Mouse (Mus musculus): ENCODE results near the gene Casp2. TPM values are rescaled to one million over a fixed set of nuclear protein-coding genes. Genes with fewer than 3 reads are reported as not detected.
A peak's percentile ranks its signal among the peaks of the same experiment; 100 is the strongest.

Casp2 gene
- polyA plus RNA-seq, 1 experiment from 2014 or later: 61.4 TPM

DNA sequence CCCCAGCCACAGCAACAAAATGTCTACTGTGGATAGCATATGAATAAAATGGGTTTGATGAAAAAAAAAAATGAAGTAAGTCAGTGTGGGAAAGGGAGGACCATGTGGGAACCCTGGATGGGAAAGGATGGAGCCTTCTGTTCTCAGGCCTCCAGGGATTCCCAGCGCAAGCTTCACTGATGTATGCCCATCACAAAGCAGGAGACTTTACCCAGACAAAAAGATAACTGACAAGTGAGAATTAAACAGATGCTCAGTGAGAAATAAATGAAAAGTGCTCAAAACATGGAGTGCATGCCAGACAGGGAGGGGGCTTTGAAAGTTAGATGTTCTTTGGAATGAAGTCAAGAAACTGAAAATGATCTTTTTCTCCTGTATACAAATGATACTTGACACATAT, 16.8 kb upstream of the Casp2 start:
- no peak overlapping the region for H3K9ac ChIP-seq
- H3K9me3 ChIP-seq (replicated peaks): no peaks in the 10 kb centered on the region
- H3K27me3 ChIP-seq: peaks cover 11% of the 10 kb centered on the region; the same call in 1 of the 2 replicates
- H3K36me3 ChIP-seq: no peaks in the 10 kb centered on the region
- H3K4me1 ChIP-seq: peaks cover 6% of the 10 kb centered on the region; the same call in 1 of the 2 replicates
- WGBS: 90% methylated on average over 1 of the region's 1 CpGs
- H3K4me3 ChIP-seq: no peak overlapping the region
- no peak for ATAC-seq (ENCODE audit: low FRiP score)
- no peak overlapping the region for H3K27ac ChIP-seq
- H3K4me2 ChIP-seq (replicated peaks): peak overlapping the region; percentile 25; the same call in 1 of the 2 replicates

- Histone ChIP-seq H3K27me3 (peaks cover 2% of the 10 kb centered on the region; the same call in 1 of the 2 replicates), H3K4me2 (replicated peaks) (no peak overlapping the region)
- no peak for ATAC-seq (ENCODE audit: low FRiP score)
These were observed 13.0 kb upstream of the Casp2 start for GRCm38 (mm10) chr6:42251791-42252190.

DNA sequence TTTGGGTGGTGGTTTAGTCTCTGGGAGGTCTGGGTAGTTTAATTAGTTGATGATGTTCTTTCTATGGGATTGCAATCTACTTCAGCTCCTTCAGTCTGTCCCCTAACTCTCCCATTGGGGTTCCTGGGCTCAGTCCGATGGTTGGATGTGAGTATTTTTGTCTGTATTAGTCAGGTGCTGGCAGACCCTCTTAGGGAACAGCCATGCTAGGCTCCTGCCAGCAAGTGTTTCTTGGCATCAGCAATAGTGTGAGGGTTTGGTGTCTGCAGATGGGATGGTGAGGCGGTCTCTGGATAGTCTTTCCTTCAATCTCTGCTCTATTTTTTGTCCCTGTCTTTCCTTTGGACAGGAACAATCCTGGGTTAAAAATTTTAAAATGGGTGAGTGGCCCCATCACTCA, 11.7 kb upstream of the Casp2 start:
- Histone ChIP-seq H3K9ac (no peak overlapping the region), H3K4me2 (replicated peaks) (no peak overlapping the region), H3K27ac (no peak overlapping the region), H3K9me3 (replicated peaks) (no peaks in the 10 kb centered on the region), H3K36me3 (no peaks in the 10 kb centered on the region), H3K4me3 (no peak overlapping the region), H3K27me3 (no peaks in the 10 kb centered on the region), H3K4me1 (no peaks in the 10 kb centered on the region)
- no peak for ATAC-seq (ENCODE audit: low FRiP score)
- WGBS: 84% methylated on average over 2 of the region's 2 CpGs

More at GRCm38 (mm10) chr6:42251791-42252190, 13.0 kb upstream of the Casp2 start:
- WGBS: 82% methylated on average over 4 of the region's 4 CpGs
- H3K9ac ChIP-seq: no peak overlapping the region
- H3K27ac ChIP-seq: no peak overlapping the region
- H3K4me1 ChIP-seq: no peaks in the 10 kb centered on the region
- H3K9me3 ChIP-seq (replicated peaks): no peaks in the 10 kb centered on the region
- no peak overlapping the region for H3K4me3 ChIP-seq
- no peaks in the 10 kb centered on the region for H3K36me3 ChIP-seq

GRCm38 (mm10) chr6:42257303-42257863, 7.4 kb upstream of the Casp2 start:
- Histone ChIP-seq H3K4me1 (no peaks in the 10 kb centered on the region), H3K4me3 (no peak overlapping the region), H3K4me2 (replicated peaks) (no peak overlapping the region), H3K36me3 (no peaks in the 10 kb centered on the region), H3K9ac (no peak overlapping the region), H3K9me3 (replicated peaks) (no peaks in the 10 kb centered on the region), H3K27me3 (no peaks in the 10 kb centered on the region; the same call in 1 of the 2 replicates), H3K27ac (no peak overlapping the region)
- WGBS: 20% methylated on average over 11 of the region's 11 CpGs
- ATAC-seq (ENCODE audit: low FRiP score): peak; percentile 63

DNA sequence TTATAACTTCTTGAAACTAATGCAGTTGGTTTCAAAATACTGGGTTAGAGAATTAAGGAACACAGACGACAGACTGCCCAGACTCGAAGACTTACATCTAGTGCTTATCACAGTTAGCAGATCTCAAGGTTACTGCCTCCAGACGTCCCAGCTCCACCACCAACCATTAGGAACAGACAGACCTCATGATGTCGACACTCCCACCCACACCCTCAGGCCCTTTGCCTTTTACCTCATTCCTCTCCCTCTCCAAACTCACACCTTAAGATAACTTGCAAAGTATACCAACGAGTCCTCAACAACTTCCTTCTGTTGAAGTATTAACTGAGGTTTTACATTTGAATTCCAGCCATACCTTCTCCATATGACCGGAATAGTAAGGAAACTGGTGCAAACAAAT, 4.4 kb upstream of the Casp2 start:
- Histone ChIP-seq H3K36me3 (no peaks in the 10 kb centered on the region), H3K4me2 (replicated peaks) (no peak overlapping the region), H3K27ac (no peak overlapping the region), H3K9me3 (replicated peaks) (no peaks in the 10 kb centered on the region), H3K27me3 (no peaks in the 10 kb centered on the region; the same call in 1 of the 2 replicates), H3K4me1 (no peaks in the 10 kb centered on the region), H3K9ac (no peak overlapping the region), H3K4me3 (no peak overlapping the region)
- WGBS: 76% methylated on average over 6 of the region's 6 CpGs
- no peak for ATAC-seq (ENCODE audit: low FRiP score)

- ATAC-seq (ENCODE audit: low FRiP score): no peak
- H3K4me3 ChIP-seq: no peak within 1 kb of the TSS
- H3K27me3 ChIP-seq: no peaks in the 10 kb centered on the region; the same call in 1 of the 2 replicates
- no peaks in the 10 kb centered on the region for H3K36me3 ChIP-seq
- H3K4me1 ChIP-seq: peaks cover 3% of the 10 kb centered on the region
- H3K4me2 ChIP-seq (replicated peaks): peak within 1 kb of the TSS; percentile 30
- 18% methylated on average over 20 of the region's 20 CpGs for WGBS
- no peak within 1 kb of the TSS; the same call in 1 of the 2 replicates for H3K9ac ChIP-seq
- H3K9me3 ChIP-seq (replicated peaks): no peaks in the 10 kb centered on the region
- H3K27ac ChIP-seq: no peak within 1 kb of the TSS
These were observed 3.1 kb upstream of the Casp2 start, which contains the start of gene Tmem139 for GRCm38 (mm10) chr6:42261524-42262170. TSS of gene Tmem139 (plus strand) at chr6:42261970.

- H3K4me3 ChIP-seq: peak overlapping the region; percentile 66
- no peak for ATAC-seq (ENCODE audit: low FRiP score)
- H3K4me2 ChIP-seq (replicated peaks): peak overlapping the region; percentile 82
- H3K27ac ChIP-seq: peak overlapping the region; percentile 91
- H3K9ac ChIP-seq: peak overlapping the region; percentile 89
- H3K9me3 ChIP-seq (replicated peaks): no peaks in the 10 kb centered on the region
- H3K27me3 ChIP-seq: no peaks in the 10 kb centered on the region; the same call in 1 of the 2 replicates
- under 1% methylated on average over 21 of the region's 21 CpGs for WGBS
- peaks cover 33% of the 10 kb centered on the region for H3K36me3 ChIP-seq
- H3K4me1 ChIP-seq: peaks cover 7% of the 10 kb centered on the region
These were observed 876 bp downstream of the Casp2 start for GRCm38 (mm10) chr6:42265391-42266330.

DNA sequence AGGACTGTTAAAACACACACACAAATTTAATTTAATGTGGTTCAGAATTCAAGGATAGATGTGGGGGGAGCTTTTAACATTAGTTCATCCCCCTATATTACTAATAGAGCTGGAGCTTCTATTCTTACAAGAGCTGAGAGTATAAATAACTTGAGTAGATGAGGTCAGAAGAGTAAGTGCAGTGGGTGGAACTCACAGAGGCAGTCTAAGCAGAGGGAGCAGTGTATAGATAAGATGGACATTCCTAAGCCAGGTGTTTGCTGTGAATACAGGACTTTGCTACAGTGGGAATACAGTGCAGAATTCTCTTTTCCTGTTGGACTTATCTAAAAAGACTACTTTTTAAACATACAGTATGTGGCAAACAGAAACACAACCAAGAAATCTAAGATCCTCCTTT, 6.0 kb downstream of the Casp2 start:
- Histone ChIP-seq H3K4me2 (replicated peaks) (no peak overlapping the region), H3K9ac (no peak overlapping the region), H3K27ac (no peak overlapping the region), H3K27me3 (no peaks in the 10 kb centered on the region), H3K36me3 (peaks cover 74% of the 10 kb centered on the region), H3K4me1 (peaks cover 7% of the 10 kb centered on the region), H3K9me3 (replicated peaks) (no peaks in the 10 kb centered on the region), H3K4me3 (no peak overlapping the region)
- ATAC-seq (ENCODE audit: low FRiP score): no peak

GRCm38 (mm10) chr6:42276151-42276550, 11.4 kb downstream of the Casp2 start:
- Histone ChIP-seq H3K4me2 (replicated peaks) (no peak overlapping the region), H3K9ac (no peak overlapping the region), H3K9me3 (replicated peaks) (no peaks in the 10 kb centered on the region), H3K4me1 (no peaks in the 10 kb centered on the region), H3K36me3 (peaks cover 86% of the 10 kb centered on the region), H3K27ac (no peak overlapping the region), H3K27me3 (no peaks in the 10 kb centered on the region), H3K4me3 (no peak overlapping the region)
- ATAC-seq (ENCODE audit: low FRiP score): no peak
- 83% methylated on average over 2 of the region's 2 CpGs for WGBS

DNA sequence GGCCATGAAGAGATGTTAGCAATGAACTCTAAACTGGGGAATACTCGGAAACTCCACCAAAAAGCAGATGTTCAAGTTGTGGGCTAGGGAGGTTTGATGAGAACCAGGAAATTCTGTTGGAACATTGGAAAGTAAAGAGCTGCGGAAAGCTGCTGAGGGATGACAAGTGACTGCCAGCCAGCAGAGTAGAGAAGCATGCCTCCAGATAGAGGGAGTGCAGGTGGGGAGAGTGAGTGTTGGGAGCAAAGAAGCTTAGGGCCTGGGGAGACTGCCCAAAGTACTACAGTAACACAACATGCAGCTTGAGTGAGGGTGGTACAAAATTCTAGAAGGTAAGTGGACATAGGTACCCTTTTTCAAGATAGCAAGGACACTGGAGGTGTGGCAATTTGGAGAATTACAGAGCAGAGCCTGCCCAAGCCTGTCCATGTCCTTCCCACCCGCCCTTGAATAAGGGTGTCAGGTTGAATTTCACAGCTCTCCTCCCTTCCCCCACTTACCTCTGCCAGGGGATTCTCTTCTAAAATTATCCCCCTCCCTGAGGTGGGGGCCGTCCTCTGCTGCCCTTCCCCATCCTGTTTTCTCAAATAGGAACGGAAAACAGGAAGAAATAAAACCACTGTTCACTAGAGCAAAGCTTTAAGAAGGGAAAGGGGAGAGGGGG, 18.2 kb downstream of the Casp2 start:
- no peaks in the 10 kb centered on the region for H3K4me1 ChIP-seq
- H3K27me3 ChIP-seq: no peaks in the 10 kb centered on the region
- no peak for ATAC-seq (ENCODE audit: low FRiP score)
- H3K9ac ChIP-seq: no peak overlapping the region
- no peak overlapping the region for H3K4me2 ChIP-seq (replicated peaks)
- WGBS: 90% methylated on average over 5 of the region's 5 CpGs
- H3K4me3 ChIP-seq: no peak overlapping the region
- H3K9me3 ChIP-seq (replicated peaks): no peaks in the 10 kb centered on the region
- H3K27ac ChIP-seq: no peak overlapping the region
- peaks cover 62% of the 10 kb centered on the region for H3K36me3 ChIP-seq

DNA sequence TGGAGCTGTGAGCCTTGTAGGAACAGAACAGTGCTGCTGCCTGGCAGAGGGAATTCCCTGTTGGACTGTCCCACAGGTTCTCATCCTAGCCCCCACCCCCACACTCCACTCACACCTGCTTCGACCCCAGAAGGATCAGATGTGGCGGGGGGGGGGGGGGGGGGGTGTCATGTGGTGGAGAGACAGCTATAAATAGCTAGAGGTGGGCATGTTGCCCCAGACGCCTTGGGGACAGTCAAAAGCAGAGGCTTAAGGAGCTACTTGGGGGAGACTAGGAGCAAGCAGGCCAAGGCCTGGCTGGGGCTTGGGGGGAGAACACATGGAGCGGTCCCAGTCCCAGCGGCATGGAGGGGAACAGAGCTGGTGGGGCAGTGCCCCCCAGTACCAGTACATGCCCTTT, 21.7 kb downstream of the Casp2 start, which contains the start of gene Clcn1:
TSS of gene Clcn1 (plus strand) at position 238 of the 400 bp plus-strand sequence.
- Histone ChIP-seq H3K9me3 (replicated peaks) (no peaks in the 10 kb centered on the region), H3K4me3 (no peak within 1 kb of the TSS), H3K27ac (no peak within 1 kb of the TSS), H3K27me3 (no peaks in the 10 kb centered on the region), H3K36me3 (peaks cover 45% of the 10 kb centered on the region), H3K4me1 (no peaks in the 10 kb centered on the region), H3K9ac (no peak within 1 kb of the TSS), H3K4me2 (replicated peaks) (no peak within 1 kb of the TSS)
- 71% methylated on average over 4 of the region's 5 CpGs for WGBS
- ATAC-seq (ENCODE audit: low FRiP score): peak; percentile 38; the same call in 1 of the 2 replicates

DNA sequence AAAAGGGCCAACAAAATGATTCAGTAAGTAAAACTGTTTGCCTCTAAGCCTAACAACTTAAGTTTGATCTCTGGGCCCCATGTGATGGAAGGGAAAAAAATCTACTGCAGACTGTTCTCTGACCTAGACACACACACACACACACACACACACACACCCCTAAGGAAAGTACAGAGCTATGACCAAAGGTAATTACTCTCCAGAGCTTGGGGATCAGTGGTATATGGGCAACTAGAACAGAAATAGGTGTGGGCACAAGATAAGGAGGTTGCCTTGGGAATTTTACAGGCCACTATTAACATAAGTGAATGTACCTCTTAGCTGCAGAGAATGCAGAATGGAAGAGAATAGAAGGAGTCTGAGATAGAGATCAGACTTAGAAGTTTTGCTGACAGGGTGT, 22.8 kb downstream of the Casp2 start:
- Histone ChIP-seq H3K27me3 (no peaks in the 10 kb centered on the region), H3K27ac (no peak overlapping the region), H3K4me2 (replicated peaks) (no peak overlapping the region), H3K4me3 (no peak overlapping the region), H3K9ac (no peak overlapping the region), H3K36me3 (peaks cover 45% of the 10 kb centered on the region), H3K4me1 (no peaks in the 10 kb centered on the region), H3K9me3 (replicated peaks) (no peaks in the 10 kb centered on the region)
- ATAC-seq (ENCODE audit: low FRiP score): no peak
